ENCODE assay signal across 27 mouse cellular contexts in the genomic region with DNA sequence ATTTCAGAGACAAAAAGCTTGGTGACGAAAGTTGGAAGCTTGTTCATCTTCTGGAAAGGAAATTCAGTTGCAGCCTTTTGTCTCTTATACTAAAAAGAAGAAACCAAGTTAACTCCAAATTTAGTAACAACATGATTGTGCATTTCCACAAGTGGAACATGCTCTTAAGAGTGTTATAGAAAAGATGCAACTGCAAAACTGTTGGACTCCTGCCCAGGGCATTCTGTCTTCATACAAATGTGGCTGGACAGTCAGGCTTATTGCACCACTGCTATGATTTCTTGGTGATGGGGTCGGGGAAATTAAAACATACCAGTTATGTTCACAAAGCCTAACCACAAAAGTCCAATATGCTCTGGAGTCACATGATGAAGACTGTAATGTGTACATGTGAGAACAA.
A peak's percentile ranks its signal among the peaks of the same experiment; 100 is the strongest.
DNase-seq lines count a peak whose midpoint lies in the region; ATAC-seq and TF ChIP-seq lines count a peak whose summit lies in the region.
"Had no signal": no experiment of that assay in that cellular context is flagged by ENCODE, and none has a peak within 500 bp of the region (broad histone marks: within the 10 kb centered on the region; RNA-seq: fewer than 3 reads in every experiment).

No protein-coding gene starts in this region.

- H3K9ac ChIP-seq in lung, embryonic 16.5 days (ENCODE audit: low read length) = no peak overlapping the region
- H3K9ac ChIP-seq in heart, embryonic 12.5 days = no peak overlapping the region
- H3K9ac ChIP-seq: embryonic facial prominence, embryonic 13.5 days; forebrain, embryonic 12.5 days; forebrain, embryonic 15.5 days; heart, embryonic 15.5 days; hindbrain, embryonic 14.5 days had no signal

- H3K4me2 ChIP-seq in lung, embryonic 16.5 days (ENCODE audit: low read depth, low read length) = no peak overlapping the region
- H3K4me2 ChIP-seq in heart, embryonic 12.5 days = no peak overlapping the region
- H3K4me2 ChIP-seq: embryonic facial prominence, embryonic 13.5 days; forebrain, embryonic 12.5 days; forebrain, embryonic 15.5 days; heart, embryonic 11.5 days; heart, embryonic 15.5 days; hindbrain, embryonic 14.5 days had no signal

- no peak overlapping the region for H3K4me3 ChIP-seq in lung, embryonic 16.5 days (ENCODE audit: low read length)
- no peak overlapping the region for H3K4me3 ChIP-seq in lung, adult 2 months (replicated peaks; ENCODE audit: extremely low read depth, low read depth, low read length)
- H3K4me3 ChIP-seq in heart, embryonic 12.5 days = no peak overlapping the region
- H3K4me3 ChIP-seq: embryonic facial prominence, embryonic 10.5 days; embryonic facial prominence, embryonic 13.5 days; erythroblast, embryonic 14.5 days; forebrain, embryonic 12.5 days; forebrain, embryonic 15.5 days; heart, embryonic 15.5 days had no signal

- no peaks in the 10 kb centered on the region for H3K36me3 ChIP-seq in lung, embryonic 16.5 days (ENCODE audit: control insufficient read depth, insufficient read depth, low read length)
- no peaks in the 10 kb centered on the region for H3K36me3 ChIP-seq in heart, embryonic 12.5 days
- H3K36me3 ChIP-seq: embryonic facial prominence, embryonic 10.5 days; embryonic facial prominence, embryonic 13.5 days; forebrain, embryonic 12.5 days; forebrain, embryonic 15.5 days; heart, embryonic 15.5 days had no signal

- H3K9me3 ChIP-seq in lung, embryonic 16.5 days (ENCODE audit: control insufficient read depth, low read length) = no peaks in the 10 kb centered on the region
- no peaks in the 10 kb centered on the region for H3K9me3 ChIP-seq in heart, embryonic 12.5 days (replicated peaks)
- H3K9me3 ChIP-seq: embryonic facial prominence, embryonic 10.5 days; embryonic facial prominence, embryonic 13.5 days; forebrain, embryonic 12.5 days; forebrain, embryonic 15.5 days; heart, embryonic 15.5 days had no signal

- ATAC-seq in lung, embryonic 16.5 days (ENCODE audit: low read depth) = peak; percentile 75; the same call in 1 of the 2 replicates
- no peak for ATAC-seq in heart, embryonic 12.5 days (ENCODE audit: insufficient number of reproducible peaks, low FRiP score)
- ATAC-seq: forebrain, embryonic 15.5 days; hindbrain, postnatal 0 days; Patski had no signal

- WGBS in lung, embryonic 16.5 days = 56% methylated on average over 2 of the region's 2 CpGs
- WGBS in lung, adult 2 months = 61% methylated on average over 2 of the region's 2 CpGs
- 71% methylated on average over 2 of the region's 2 CpGs for WGBS in heart, embryonic 12.5 days

- no peaks in the 10 kb centered on the region for H3K27me3 ChIP-seq in lung, embryonic 16.5 days (ENCODE audit: control insufficient read depth, insufficient read depth, low read depth, low read length)
- H3K27me3 ChIP-seq in heart, embryonic 12.5 days (replicated peaks) = no peaks in the 10 kb centered on the region
- H3K27me3 ChIP-seq: embryonic facial prominence, embryonic 13.5 days; forebrain, embryonic 12.5 days; forebrain, embryonic 15.5 days; heart, embryonic 15.5 days; Patski had no signal

- H3K4me1 ChIP-seq in lung, embryonic 16.5 days (replicated peaks; ENCODE audit: control insufficient read depth, insufficient read depth, low read length) = peaks cover 16% of the 10 kb centered on the region
- no peaks in the 10 kb centered on the region for H3K4me1 ChIP-seq in lung, adult 2 months (ENCODE audit: control insufficient read depth, insufficient read depth, low read length)
- no peaks in the 10 kb centered on the region for H3K4me1 ChIP-seq in heart, embryonic 12.5 days (replicated peaks)
- H3K4me1 ChIP-seq: embryonic facial prominence, embryonic 10.5 days; forebrain, embryonic 12.5 days; forebrain, embryonic 15.5 days; heart, embryonic 15.5 days had no signal

- DNase-seq in heart, adult 11 months = peak; percentile 10
- DNase-seq in heart, postnatal 4 days = no peak
- DNase-seq in lung, adult 2 months = no peak
- DNase-seq in lung, postnatal 10 days = peak; percentile 46
- no peak for DNase-seq in retina, postnatal 1 day
- DNase-seq: adrenal gland, adult 2 months; adrenal gland, postnatal 14 days; cerebellum, adult 11-12 months; cerebellum, adult 8-10 months; cerebellum, postnatal 10 days; cerebellum, postnatal 36 days; embryo, embryonic 11 days; gastrocnemius, postnatal 36 days; heart, postnatal 10 days; heart, postnatal 36 days had no signal

- no peak for TF ChIP-seq CTCF in lung, adult 2 months (IDR thresholded peaks at IDR 0.05; ENCODE audit: insufficient read depth, low read length)

- no peak for TF ChIP-seq POLR2A in lung, adult 2 months (IDR thresholded peaks at IDR 0.05; ENCODE audit: borderline replicate concordance, extremely low read depth, low read depth, low read length)

- peak overlapping the region; percentile 87; the same call in 1 of the 2 replicates for H3K27ac ChIP-seq in lung, embryonic 16.5 days (ENCODE audit: low read length)
- no peak overlapping the region for H3K27ac ChIP-seq in heart, embryonic 12.5 days (ENCODE audit: poor library complexity, severe bottlenecking)
- H3K27ac ChIP-seq: embryonic facial prominence, embryonic 10.5 days; embryonic facial prominence, embryonic 13.5 days; forebrain, embryonic 12.5 days; forebrain, embryonic 15.5 days; heart, embryonic 15.5 days; hindbrain, embryonic 14.5 days; hindbrain, postnatal 0 days had no signal

Comparison
In these comparisons a context has a peak if more than half of its experiments do, and no peak if none do; other contexts are left out.
1. DNase-seq: peak in heart, adult 11 months (single experiment) and lung, postnatal 10 days (single experiment); none in heart, postnatal 4 days (single experiment), lung, adult 2 months (single experiment) and retina, postnatal 1 day (single experiment).